Mouse (Mus musculus) heart, embryonic 14.5 days (tissue): ENCODE data around the gene Fbxo2. TPM values are rescaled to one million over a fixed set of nuclear protein-coding genes. Genes with fewer than 3 reads are reported as not detected.

Experiments used
- microRNA-seq: library from miRNA; unstranded; fragments of <30 nt; microRNA quantifications from one replicate; pipeline ENCODE4, GENCODE M21; 2016
- polyA plus RNA-seq: library from polyadenylated mRNA; unstranded; fragments of >200 nt; fragmentation: Nextera tagmentation; extraction: Ambion mirVana; gene quantifications from 2 replicates; pipeline ENCODE4 v1.2.1, GENCODE M21; 2014

Gene Fbxo2
- polyA plus RNA-seq, 1 experiment from 2014 or later: not detected

Small RNAs within 50 kb of the gene (microRNA-seq; reads per million reads assigned to microRNA genes)
- gene Mir7022: not detected

Other genes with a start within 250 kb of the Fbxo2 start
- 50.1 and 50.7 TPM in 2 replicates for gene Plod1, start 223.9 kb upstream of the Fbxo2 start, polyA plus RNA-seq
- gene 2510039O18Rik, start 219.7 kb upstream of the Fbxo2 start, polyA plus RNA-seq: 19.3 and 22.1 TPM in 2 replicates
- gene Nppb, start 174.8 kb upstream of the Fbxo2 start, polyA plus RNA-seq: 180 and 234 TPM in 2 replicates
- 7,026 and 7,623 TPM in 2 replicates for gene Nppa, start 159.9 kb upstream of the Fbxo2 start, polyA plus RNA-seq
- gene Clcn6, start 121.8 kb upstream of the Fbxo2 start, polyA plus RNA-seq: 5.4 and 6.1 TPM in 2 replicates
- gene Mthfr, start 121.5 kb upstream of the Fbxo2 start, polyA plus RNA-seq: 8.7 and 9.7 TPM in 2 replicates
- gene Agtrap, start 72.6 kb upstream of the Fbxo2 start, polyA plus RNA-seq: 19.5 and 20.0 TPM in 2 replicates
- 40.9 and 42.1 TPM in 2 replicates for gene Mad2l2, start 30.2 kb upstream of the Fbxo2 start, polyA plus RNA-seq
- not detected in 2 replicates for gene Draxin, start 29.9 kb upstream of the Fbxo2 start, polyA plus RNA-seq
- 18.5 and 18.8 TPM in 2 replicates for gene Fbxo6, start 8.5 kb upstream of the Fbxo2 start, polyA plus RNA-seq
- 28.3 and 31.2 TPM in 2 replicates for gene Fbxo44, start 139 bp upstream of the Fbxo2 start, polyA plus RNA-seq
- 0.04 TPM in 1 of 2 replicates, not detected in the other for gene Disp3, start 127.3 kb downstream of the Fbxo2 start, polyA plus RNA-seq